Mouse (Mus musculus) small intestine, adult 2 months (tissue): ENCODE results near the gene Acy3. TPM values are rescaled to one million over a fixed set of nuclear protein-coding genes. Genes with fewer than 3 reads are reported as not detected.
A peak's percentile ranks its signal among the peaks of the same experiment; 100 is the strongest.

Experiments used
- H3K27ac ChIP-seq: fragments of 200-500 bp; 2 replicates; pipeline ENCODE4 v1.5.1; 2012; ENCODE audit warnings: low read depth, low read length, control low read depth, inconsistent platforms; ENCODE audit not compliant: insufficient read depth
- H3K27me3 ChIP-seq: fragments of 200-500 bp; 2 replicates; pipeline ENCODE4 v1.6.1; 2012; ENCODE audit warnings: mild to moderate bottlenecking, moderate library complexity, low read length, inconsistent platforms; ENCODE audit not compliant: control insufficient read depth, insufficient read depth
- H3K36me3 ChIP-seq: fragments of 200-500 bp; 2 replicates; pipeline ENCODE4 v1.6.1; 2012; ENCODE audit warnings: mild to moderate bottlenecking, low read length, control low read depth, inconsistent platforms; ENCODE audit not compliant: control insufficient read depth, insufficient read depth
- H3K4me1 ChIP-seq: fragments of 200-500 bp; 2 replicates; pipeline ENCODE4 v1.6.1; 2012; ENCODE audit warnings: low read length, inconsistent platforms, mixed read lengths; ENCODE audit not compliant: control insufficient read depth, insufficient read depth, insufficient read length
- H3K4me3 ChIP-seq: fragments of 200-500 bp; 2 replicates; pipeline ENCODE4 v1.5.1; 2012; ENCODE audit warnings: low read depth, mild to moderate bottlenecking, control low read depth, inconsistent platforms, low read length, moderate library complexity
- CTCF ChIP-seq: fragments of 200-500 bp; IDR thresholded peaks from 2 replicates; pipeline ENCODE4 v1.5.1; 2012; ENCODE audit warnings: low read depth, mild to moderate bottlenecking, control low read depth, inconsistent platforms, low read length, moderate library complexity, mixed read lengths; ENCODE audit not compliant: insufficient replicate concordance, insufficient read length; ENCODE audit errors: extremely low read depth
- POLR2A ChIP-seq: fragments of 200-500 bp; IDR thresholded peaks from 2 replicates; pipeline ENCODE4 v1.6.1; 2012; ENCODE audit warnings: low read depth, mild to moderate bottlenecking, control low read depth, inconsistent platforms, low read length, moderate library complexity
- WGBS: fragments of 180-500 bp; shearing (Covaris S2); methylation state at CpG from one replicate; pipeline ENCODE4 v1.1.7; 2018; 5-methylcytosine and 5-hydroxymethylcytosine counted together
- polyA plus RNA-seq: library from polyadenylated mRNA; depleted of rRNA; stranded (reverse); fragments of >200 nt; gene quantifications from 2 replicates; pipeline ENCODE4 v1.2.3, GENCODE M21; 2012

The Acy3 gene
- polyA plus RNA-seq, 1 experiment: 147 TPM

DNA sequence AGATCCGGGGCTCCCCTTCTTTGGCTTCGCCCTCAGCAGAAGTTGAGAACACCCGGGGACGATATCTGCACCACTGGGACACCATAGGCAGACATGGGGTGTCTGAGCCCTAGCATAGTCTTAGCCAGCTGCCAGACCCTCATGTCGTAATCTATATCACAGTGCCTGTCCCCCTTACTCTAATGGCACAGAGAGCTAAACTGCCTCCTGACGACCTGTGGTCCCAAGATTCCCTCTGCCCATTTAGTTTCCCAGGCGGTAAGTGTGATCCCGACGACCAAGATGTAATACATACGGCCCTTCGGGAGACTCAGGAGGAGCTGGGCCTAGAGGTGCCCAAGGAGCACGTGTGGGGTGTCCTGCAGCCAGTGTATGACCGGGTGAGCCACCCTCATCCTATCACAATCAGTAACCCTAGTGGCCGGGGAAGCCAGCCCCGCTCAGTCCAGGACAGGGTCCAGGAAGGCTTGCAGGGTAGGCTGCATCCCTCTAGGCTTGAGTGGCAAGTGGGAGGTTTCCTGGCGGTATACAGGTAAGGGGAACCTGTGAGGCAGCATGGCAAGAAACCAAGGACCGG lies 14.7 kb downstream of the Acy3 start:
- Histone ChIP-seq H3K4me3 (peak overlapping the region; percentile 71), H3K27me3 (no peaks in the 10 kb centered on the region), H3K4me1 (peaks cover 36% of the 10 kb centered on the region), H3K27ac (peak overlapping the region; percentile 92), H3K36me3 (peaks cover 6% of the 10 kb centered on the region)
- TF ChIP-seq POLR2A: no peak
- TF ChIP-seq CTCF: peak; percentile 10; the same call in 1 of the 2 replicates
- WGBS: 19% methylated on average over 17 of the region's 17 CpGs

DNA sequence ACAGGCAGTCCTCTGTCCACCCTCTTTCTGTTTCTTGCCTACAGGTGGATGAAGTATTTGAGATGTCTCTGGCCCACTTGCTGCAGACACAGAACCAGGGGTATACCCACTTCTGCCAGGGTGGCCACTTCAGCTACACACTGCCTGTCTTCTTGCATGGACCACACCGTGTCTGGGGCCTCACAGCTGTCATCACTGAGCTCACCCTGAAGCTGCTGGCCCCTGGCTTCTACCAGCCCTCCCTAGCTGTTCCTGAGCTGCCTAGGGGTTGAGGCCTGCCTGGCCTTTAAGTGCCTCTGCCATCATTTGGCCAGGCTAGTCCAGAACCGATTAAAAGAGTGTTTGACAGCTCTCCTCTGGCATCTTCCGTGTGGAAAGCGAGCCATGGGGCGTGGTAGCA lies 15.4 kb downstream of the Acy3 start:
- Histone ChIP-seq H3K27ac (no peak overlapping the region), H3K4me1 (peaks cover 32% of the 10 kb centered on the region), H3K36me3 (peaks cover 12% of the 10 kb centered on the region), H3K27me3 (no peaks in the 10 kb centered on the region), H3K4me3 (no peak overlapping the region)
- TF ChIP-seq CTCF (no peak), POLR2A (no peak)
- 68% methylated on average over 5 of the region's 5 CpGs for WGBS

DNA sequence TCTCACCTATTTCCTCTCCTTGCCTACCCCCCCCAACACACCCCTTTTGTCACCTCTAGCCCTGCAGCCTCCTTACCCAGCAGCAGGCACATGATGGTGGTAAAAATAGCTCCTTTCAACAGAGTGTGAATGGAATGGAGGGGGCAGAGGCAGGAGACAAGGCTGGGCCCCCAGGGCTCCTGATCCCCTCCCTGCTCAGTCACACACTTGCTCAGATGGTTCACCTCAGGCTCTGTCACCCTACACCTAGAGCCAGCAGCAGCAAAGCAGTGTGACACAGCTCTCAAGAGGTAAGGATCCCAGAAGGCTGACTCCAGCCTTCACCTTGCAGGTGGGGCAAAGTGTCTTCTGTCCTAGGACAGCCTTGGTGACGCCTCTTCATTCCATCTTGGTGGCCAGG lies 16.7 kb downstream of the Acy3 start, which contains the start of gene Doc2g:
Doc2g (plus strand) TSS at position 202 of the 400 bp plus-strand sequence.
- no peak within 1 kb of the TSS for H3K27ac ChIP-seq
- TF ChIP-seq POLR2A (no peak), CTCF (no peak)
- 97% methylated on average over 1 of the region's 1 CpGs for WGBS

DNA sequence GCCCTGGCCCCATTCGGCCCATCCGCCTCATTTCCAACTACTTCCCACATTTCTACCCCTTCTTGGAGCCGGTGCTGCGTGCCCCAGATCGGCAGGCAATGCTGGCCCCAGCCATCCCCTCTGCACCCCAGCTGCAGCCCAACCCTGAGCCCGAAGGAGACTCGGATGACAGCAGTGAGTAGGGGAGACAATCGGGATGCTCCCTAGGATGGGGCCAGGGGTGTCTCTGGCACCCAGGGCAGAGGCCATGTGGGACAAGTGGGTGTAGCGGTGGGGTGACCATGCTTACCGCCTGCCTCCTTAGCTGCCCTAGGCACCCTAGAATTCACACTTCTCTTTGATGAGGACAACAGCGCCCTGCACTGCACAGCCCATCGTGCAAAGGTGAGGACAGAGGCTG lies 17.3 kb downstream of the Acy3 start:
- Histone ChIP-seq H3K27me3 (no peaks in the 10 kb centered on the region), H3K27ac (no peak overlapping the region), H3K4me3 (no peak overlapping the region), H3K4me1 (peaks cover 25% of the 10 kb centered on the region), H3K36me3 (peaks cover 29% of the 10 kb centered on the region)
- WGBS: 86% methylated on average over 12 of the region's 12 CpGs
- no peak for TF ChIP-seq POLR2A
- no peak for TF ChIP-seq CTCF

More for the DNA sequence above, 16.7 kb downstream of the Acy3 start, which contains the start of gene Doc2g:
- peaks cover 23% of the 10 kb centered on the region for H3K36me3 ChIP-seq
- H3K27me3 ChIP-seq: no peaks in the 10 kb centered on the region
- H3K4me3 ChIP-seq: no peak within 1 kb of the TSS
- H3K4me1 ChIP-seq: peaks cover 25% of the 10 kb centered on the region

DNA sequence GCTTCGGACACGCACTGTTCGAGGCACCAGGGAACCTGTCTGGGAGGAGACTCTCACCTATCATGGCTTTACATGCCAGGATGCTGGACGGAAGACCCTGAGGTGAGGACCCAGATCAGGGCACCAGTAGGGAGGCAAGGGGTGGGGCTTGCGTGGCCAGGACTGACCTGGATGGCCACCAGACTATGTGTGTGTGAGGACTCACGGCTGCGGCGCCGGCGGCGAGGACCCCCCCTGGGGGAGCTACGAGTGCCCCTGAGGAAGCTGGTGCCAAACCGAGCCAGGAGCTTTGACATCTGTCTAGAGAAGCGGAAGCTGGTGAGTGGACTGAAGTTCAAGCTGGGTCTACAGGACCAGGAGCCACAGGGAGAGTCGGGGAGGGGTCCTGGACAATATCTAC lies 18.0 kb downstream of the Acy3 start:
- 92% methylated on average over 15 of the region's 15 CpGs for WGBS
- Histone ChIP-seq H3K27me3 (no peaks in the 10 kb centered on the region), H3K4me1 (peaks cover 20% of the 10 kb centered on the region), H3K27ac (no peak overlapping the region), H3K4me3 (no peak overlapping the region), H3K36me3 (peaks cover 35% of the 10 kb centered on the region)
- TF ChIP-seq POLR2A (no peak), CTCF (no peak)

DNA sequence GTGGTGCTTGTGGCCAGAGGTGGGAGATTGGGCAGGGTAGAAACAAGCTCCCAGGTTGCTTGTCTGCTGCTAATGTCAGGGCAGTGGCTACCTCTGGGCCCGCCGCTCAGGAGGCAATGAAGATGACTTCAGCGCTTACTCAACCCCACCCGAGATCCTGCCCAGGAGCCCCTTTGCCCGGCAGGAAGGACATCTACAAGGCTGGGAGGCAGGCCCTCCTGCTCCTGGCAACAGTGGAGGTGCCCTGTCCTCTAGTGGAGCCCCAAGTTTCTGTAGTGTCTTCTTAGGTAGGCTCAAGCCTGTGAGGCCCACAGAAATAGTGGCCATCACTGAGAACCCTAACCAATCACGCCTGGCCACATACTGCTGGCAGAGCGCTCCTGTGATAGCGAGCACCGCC lies 18.7 kb downstream of the Acy3 start:
- 87% methylated on average over 9 of the region's 9 CpGs for WGBS
- H3K4me3 ChIP-seq: no peak overlapping the region
- H3K27ac ChIP-seq: no peak overlapping the region
- TF ChIP-seq CTCF: no peak
- TF ChIP-seq POLR2A: no peak
- H3K36me3 ChIP-seq: peaks cover 42% of the 10 kb centered on the region
- H3K27me3 ChIP-seq: no peaks in the 10 kb centered on the region
- peaks cover 16% of the 10 kb centered on the region for H3K4me1 ChIP-seq

DNA sequence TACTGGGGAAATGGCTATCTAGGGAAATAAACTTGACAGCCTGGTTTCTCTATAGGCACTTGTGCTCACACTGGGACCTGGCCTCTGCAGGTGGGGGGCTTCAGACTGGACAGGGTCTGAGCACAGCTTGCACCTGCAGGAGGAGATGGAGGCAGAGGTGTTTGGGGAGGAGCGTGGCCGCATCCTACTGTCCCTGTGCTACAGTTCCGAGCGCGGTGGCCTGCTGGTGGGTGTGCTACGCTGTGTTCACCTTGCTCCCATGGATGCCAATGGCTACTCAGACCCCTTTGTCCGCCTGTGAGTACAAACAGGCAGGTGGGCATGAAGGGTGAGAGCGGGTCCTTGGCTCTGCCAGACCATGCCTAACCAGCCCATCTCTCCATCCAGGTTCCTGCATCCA lies 19.6 kb downstream of the Acy3 start:
- no peaks in the 10 kb centered on the region for H3K27me3 ChIP-seq
- no peak overlapping the region for H3K27ac ChIP-seq
- peaks cover 14% of the 10 kb centered on the region for H3K4me1 ChIP-seq
- peaks cover 49% of the 10 kb centered on the region for H3K36me3 ChIP-seq
- no peak overlapping the region for H3K4me3 ChIP-seq
- WGBS: 94% methylated on average over 8 of the region's 8 CpGs
- no peak for TF ChIP-seq POLR2A
- TF ChIP-seq CTCF: no peak

DNA sequence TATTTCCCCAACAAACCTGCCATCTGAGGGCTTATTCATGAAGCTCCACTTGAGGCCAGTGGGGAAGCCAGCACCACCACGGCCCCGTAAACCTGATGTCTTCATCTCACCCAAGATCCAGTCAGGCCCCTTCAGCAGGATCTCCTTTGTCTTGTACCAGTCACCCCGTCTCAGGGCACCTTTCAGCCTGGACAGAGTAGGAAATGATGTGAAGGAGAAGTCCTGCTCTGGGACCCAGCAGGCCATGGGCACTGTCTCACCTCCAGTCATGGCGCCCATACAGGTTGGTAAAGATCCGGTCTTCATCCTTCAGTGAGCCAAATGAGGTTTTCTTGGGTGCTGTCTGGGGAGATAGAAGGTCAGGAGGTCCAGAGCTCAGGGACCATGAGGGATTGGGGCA lies 24.7 kb downstream of the Acy3 start:
- Histone ChIP-seq H3K36me3 (peaks cover 46% of the 10 kb centered on the region), H3K4me3 (no peak overlapping the region), H3K27me3 (no peaks in the 10 kb centered on the region), H3K4me1 (peaks cover 6% of the 10 kb centered on the region; the same call in 1 of the 2 replicates), H3K27ac (no peak overlapping the region)
- TF ChIP-seq CTCF: no peak
- no peak for TF ChIP-seq POLR2A
- 93% methylated on average over 5 of the region's 5 CpGs for WGBS
